Mouse (Mus musculus): ENCODE results near the gene Gm21190. TPM values are rescaled to one million over a fixed set of nuclear protein-coding genes. Genes with fewer than 3 reads are reported as not detected.
"Not testable (repeated sequence)": the region's sequence is repeated elsewhere in the genome, so short reads cannot be mapped to it uniquely, and the experiment has no call there.

Gene Gm21190
- not detected in 2 replicates for total RNA-seq (2017)

DNA sequence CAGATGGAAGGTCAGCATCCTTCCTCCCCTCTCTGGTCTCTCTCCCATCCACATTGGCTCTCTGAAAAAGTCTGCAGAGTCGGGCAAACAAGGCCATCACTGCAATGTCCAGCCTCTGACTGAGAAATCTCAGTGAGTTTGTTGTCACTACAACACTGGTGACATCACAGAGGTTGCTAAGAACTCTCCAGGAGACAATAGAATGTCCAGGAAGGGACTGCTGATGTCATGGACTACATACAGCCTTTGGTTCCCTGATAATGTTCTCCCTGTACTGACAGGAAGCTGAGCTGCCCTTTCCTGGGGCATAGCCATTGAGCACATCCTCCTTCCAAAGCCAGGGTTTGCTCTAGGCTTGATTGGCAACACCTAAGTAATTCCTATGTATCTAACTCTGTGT lies at the start of gene Gm21190:
Gene Gm21190 (minus strand): TSS at position 101 of the 400 bp plus-strand sequence.
- not testable (repeated sequence) for ATAC-seq (ENCODE audit: extremely low read depth, insufficient number of reproducible peaks, low FRiP score, poor library complexity, severe bottlenecking)

DNA sequence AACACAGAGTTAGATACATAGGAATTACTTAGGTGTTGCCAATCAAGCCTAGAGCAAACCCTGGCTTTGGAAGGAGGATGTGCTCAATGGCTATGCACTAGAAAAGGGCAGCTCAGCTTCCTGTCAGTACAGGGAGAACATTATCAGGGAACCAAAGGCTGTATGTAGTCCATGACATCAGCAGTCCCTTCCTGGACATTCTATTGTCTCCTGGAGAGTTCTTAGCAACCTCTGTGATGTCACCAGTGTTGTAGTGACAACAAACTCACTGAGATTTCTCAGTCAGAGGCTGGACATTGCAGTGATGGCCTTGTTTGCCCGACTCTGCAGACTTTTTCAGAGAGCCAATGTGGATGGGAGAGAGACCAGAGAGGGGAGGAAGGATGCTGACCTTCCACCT lies 48.0 kb upstream of the Gm21190 start, which contains the start of gene Gm21083:
Gene Gm21083 (plus strand): TSS at position 301 of the 400 bp plus-strand sequence.
- ATAC-seq (ENCODE audit: extremely low read depth, insufficient number of reproducible peaks, low FRiP score, poor library complexity, severe bottlenecking) = not testable (repeated sequence)

DNA sequence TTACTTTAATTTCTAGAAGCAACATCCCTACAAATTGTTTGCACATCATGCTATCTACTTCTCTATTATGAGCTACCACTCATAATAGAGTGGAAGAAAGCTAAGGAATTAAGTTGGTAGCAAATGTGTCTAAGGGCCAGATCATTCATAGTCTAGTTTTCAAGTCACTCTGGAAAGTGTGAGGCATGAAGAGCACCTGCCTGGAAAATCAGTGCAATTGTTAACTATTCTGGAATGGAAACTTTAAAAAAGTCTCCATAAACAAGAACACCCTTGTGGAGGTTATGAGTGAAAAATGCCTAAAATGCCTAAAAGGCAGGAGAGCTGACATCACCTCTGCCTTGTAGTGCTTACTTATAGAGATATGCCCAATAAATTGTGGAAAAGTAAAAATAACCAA lies 44.7 kb upstream of the Gm21190 start:
- not testable (repeated sequence) for ATAC-seq (ENCODE audit: extremely low read depth, insufficient number of reproducible peaks, low FRiP score, poor library complexity, severe bottlenecking)

DNA sequence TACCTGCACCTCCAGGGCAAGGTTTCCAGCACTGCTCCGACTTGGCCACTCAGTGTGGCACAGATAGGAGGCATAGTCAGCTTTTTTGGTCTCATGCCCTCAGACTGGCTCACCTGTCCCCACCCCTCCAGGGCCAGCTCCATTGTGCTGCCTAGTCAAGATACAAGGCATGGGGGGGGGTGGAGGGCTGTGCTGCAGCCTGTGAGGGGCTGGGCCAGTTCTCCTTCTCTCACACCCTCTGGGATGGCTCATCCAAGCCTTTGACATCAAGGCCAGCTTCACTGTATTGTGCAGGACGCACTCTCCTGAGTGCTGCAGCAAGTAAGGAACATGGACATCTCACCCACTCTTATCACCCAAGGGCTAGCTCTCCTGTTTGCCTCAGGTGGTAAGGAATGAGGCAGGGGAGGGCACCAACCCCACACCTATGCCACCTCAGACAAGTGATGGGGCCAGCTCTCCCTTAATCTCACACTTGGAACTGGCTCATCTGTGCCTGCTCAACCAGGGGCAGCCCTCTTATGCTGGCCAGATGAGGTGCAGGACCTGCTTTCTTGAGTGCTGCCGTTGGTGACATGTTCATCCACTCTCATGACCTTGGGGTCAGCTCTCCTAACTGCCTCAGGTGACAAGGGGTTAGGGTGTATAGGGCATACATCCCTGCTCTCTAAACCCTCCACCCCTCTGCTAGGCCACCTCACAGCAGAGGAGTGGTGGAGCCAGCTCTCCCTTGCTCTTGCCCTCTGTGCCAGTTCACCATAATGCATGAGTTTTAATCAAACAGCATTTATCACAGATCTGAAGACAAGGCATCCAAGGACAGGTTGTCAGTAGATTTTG lies 32.6 kb upstream of the Gm21190 start:
- not testable (repeated sequence) for ATAC-seq (ENCODE audit: extremely low read depth, insufficient number of reproducible peaks, low FRiP score, poor library complexity, severe bottlenecking)

DNA sequence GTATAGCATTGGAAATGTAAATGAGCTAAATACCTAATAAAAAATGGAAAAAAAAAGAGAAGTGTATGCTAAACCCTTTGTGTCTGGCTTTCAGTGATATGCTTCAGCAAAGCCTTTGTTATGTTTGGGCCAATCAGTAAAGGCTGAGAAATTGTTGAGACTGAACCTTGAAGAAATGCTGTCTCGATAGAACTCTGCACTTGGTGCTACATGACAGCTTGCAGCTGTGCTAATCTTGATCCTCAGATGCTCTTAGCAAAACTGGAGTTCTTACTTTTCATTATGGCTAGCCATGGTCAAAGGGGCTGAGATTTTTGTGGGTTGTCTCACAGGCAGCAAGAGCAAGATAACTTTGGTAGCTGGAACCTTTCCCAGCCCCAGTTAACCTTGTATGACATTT lies 29.6 kb upstream of the Gm21190 start:
- not testable (repeated sequence) for ATAC-seq (ENCODE audit: extremely low read depth, insufficient number of reproducible peaks, low FRiP score, poor library complexity, severe bottlenecking)

DNA sequence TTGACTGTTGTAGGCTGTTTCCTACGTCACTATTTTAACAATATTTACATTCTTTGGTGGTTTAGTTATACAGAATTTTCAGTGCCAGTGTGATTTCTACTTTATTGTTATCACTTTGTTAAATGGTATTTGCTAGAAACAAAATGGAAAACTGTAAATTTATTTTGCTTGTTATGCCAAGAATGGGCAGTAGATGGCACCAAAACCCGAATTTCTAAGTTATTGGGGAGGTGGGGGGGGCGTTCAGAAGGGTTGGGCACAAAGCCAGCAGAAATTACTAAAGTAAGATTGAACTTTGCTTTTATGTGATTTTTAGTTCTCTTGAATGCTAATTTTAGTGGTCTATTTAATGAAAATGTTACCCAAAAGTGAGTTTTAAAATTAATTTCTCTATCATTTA lies 20.6 kb upstream of the Gm21190 start:
- ATAC-seq (ENCODE audit: extremely low read depth, insufficient number of reproducible peaks, low FRiP score, poor library complexity, severe bottlenecking) = not testable (repeated sequence)

DNA sequence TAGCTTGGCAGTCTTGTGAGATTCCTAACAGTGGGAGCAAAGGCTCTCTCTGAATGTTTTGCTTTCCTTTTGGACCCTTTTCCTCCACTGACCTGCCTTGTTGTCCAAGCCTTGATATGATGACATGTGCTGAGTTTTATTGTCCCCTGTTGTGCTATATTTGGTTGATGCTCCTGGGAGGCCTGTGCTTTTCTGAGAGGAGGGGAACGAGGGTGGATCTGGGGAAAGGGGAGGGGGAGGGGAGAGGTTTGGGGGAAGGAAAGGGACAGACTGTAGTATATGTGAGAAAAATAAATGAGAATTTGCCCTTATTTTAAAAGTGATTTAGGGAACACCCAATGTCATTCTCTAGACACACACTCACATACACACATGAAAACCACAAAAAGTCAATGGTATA lies 20.1 kb upstream of the Gm21190 start:
- ATAC-seq (ENCODE audit: extremely low read depth, insufficient number of reproducible peaks, low FRiP score, poor library complexity, severe bottlenecking) = not testable (repeated sequence)

DNA sequence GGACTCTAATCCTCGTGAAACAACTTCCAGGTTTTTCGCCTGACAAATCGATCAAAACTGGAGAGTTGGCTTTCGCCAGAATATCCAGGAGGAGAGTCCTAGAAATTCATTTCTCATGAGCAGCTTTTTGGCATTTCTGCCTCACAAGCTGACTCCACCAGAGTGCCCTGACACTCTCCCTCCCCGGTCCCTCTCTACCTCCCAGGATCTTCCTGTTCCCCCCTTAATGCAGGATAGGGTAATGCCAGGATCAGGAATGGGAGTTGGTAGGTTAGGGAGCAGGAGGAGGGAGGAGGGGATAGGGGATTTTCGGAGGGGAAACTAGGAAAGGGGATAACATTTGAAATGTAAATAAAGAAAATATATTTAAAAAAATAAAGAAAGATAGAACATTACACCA lies 19.6 kb upstream of the Gm21190 start:
- ATAC-seq (ENCODE audit: extremely low read depth, insufficient number of reproducible peaks, low FRiP score, poor library complexity, severe bottlenecking) = not testable (repeated sequence)

DNA sequence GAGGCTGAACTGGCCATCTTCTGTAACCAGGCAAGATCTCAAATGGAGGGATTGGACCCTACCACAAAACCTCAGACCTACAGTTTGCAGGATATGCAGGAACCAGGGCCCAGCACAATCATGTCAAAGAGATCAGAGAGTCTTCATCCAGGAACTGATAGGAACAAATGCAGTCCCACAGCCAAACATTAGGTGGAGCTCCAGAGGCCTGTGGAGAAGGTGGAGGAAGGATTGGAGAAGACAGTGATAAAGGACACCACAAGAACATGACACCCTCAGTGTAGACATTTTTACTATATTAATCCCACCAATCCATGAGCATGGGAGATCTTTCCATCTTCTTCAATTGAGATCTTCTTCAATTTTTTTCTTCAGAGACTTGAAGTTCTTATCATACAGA lies 6.6 kb downstream of the Gm21190 start:
- ATAC-seq (ENCODE audit: extremely low read depth, insufficient number of reproducible peaks, low FRiP score, poor library complexity, severe bottlenecking) = not testable (repeated sequence)

DNA sequence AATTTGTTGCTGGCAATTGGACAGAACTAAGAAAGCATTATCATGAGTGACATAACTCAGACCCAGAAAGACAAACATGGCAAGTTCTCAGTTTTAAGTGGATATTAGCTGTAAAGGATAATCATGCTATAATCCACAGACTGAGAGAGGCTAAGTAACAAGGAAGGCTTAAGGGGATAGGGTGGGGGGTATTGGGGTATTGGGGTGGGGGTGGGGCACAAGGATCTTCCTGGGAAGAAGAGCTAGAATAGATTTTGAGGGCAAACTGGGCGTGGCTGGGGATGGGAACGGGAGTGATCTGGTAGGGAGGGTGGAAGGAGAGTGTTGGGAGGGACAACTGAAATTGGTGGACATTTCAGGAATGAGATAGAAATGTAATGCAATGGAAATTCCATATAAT lies 7.0 kb downstream of the Gm21190 start:
- ATAC-seq (ENCODE audit: extremely low read depth, insufficient number of reproducible peaks, low FRiP score, poor library complexity, severe bottlenecking) = not testable (repeated sequence)

DNA sequence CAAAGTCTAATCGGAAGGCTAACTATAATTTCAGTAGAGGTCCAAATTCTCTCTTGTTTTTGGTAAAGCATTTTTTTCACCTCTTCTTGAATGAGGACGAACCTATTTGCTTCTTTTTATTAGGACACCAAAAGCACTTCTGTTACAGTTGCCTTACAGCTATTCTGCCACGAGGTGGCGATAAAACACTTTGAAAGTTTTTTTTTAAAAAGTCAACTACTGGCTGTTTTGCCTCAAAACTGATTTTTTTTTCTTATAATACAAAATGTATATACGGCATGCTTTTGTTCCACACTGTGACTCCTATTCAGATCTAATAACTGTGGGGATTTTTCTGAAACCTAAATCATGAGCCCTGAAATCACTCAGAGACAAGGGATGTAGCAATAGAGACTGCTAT lies 8.6 kb downstream of the Gm21190 start:
- not testable (repeated sequence) for ATAC-seq (ENCODE audit: extremely low read depth, insufficient number of reproducible peaks, low FRiP score, poor library complexity, severe bottlenecking)

DNA sequence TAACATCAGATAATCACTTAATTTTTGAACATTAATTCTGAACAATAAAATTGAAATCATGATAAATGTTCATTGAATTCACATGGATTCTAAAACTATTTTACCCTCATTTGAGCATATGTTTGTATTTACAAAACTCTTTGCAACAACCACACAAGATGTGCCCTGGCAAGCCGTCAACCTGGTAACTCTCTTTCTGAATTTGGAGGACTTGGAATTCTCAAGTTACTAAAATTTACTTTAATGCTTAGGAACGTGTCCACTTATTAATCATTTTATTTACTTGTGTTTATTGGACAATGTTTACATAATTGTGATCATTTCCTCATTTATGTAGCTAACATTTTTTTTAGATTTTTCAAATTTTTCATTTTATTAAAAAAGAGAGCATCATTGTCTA lies 11.9 kb downstream of the Gm21190 start:
- not testable (repeated sequence) for ATAC-seq (ENCODE audit: extremely low read depth, insufficient number of reproducible peaks, low FRiP score, poor library complexity, severe bottlenecking)

DNA sequence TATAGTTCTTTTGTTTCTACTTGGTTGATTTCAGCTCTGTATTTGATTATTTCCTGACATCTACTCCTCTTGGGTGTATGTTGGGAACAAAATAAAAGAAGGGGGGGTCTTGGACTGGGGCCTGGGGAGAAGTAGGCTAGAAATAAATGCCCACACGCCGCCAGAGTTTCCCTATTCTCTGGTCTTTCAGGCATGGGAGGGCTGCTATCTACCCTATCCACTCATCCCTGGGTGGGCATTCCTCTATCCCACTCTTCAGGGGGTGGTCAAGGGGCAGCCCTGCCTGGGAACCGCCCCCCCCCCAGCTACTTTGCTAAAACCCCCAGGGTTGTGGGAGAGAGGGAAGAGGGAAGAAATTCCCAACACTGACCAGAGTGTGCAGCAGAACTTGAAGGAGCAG lies 16.8 kb downstream of the Gm21190 start:
- not testable (repeated sequence) for ATAC-seq (ENCODE audit: extremely low read depth, insufficient number of reproducible peaks, low FRiP score, poor library complexity, severe bottlenecking)

DNA sequence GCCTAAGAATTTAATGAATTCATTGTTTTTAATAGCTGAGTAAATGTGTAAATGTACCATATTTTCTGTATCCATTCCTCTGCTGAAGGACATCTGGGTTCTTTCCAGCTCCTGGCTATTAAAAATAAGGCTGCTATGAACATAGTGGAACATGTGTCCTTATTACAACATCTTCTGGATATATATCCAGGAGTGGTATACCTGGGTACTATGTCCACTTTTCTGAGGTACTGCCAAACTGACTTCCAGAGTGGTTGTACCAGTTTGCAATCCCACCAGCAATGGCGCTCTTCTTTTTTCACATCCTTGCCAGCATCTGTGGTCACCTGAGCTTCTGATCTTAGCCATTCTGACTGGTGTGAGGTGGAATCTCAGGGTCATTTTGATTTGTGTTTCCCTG lies 19.1 kb downstream of the Gm21190 start:
- ATAC-seq (ENCODE audit: extremely low read depth, insufficient number of reproducible peaks, low FRiP score, poor library complexity, severe bottlenecking) = not testable (repeated sequence)

DNA sequence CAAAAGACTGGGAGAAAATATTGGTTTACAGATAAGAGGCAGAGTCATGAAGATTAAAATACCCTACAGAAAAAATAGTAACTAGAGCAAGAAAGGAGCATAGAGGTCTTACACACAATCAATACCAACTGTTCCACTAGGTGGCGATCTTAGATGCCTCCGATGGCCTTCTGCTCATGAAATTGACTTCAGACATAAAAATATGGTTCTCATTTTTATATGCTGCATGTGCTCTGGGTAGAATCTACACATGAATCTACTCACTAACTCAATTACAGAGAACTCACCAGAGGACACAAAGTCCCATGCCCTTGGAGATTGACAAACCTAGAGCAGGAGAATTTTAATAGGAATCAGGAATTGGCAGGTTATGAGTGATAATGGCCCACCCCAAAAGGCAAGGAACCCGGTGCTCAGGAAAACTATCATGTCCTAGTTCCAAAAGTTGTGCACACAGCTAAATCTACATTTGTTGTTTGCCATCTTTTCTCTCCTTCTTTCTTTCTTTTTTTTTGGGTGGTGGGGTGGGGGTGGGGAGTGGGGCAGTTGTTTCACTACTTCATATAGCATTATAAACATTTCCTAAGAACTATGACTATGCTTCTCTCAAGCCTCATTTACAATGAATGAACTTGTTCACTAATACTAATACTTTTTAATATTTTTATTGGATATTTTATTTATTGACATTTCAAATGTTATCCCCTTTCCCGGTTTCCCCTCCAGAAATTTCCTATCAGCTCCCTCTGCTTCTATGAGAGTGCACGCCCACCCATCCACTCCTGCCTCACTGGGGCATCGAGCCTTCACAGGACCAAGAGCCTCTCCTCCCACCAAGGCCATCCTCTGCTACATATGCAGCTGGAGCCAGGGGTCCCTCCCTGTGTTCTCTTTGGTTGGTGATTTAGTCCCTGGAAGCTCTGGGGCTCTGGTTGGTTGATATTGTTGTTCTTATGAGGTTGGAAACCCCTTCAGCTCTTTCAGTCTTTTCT lies 20.3 kb downstream of the Gm21190 start:
- ATAC-seq (ENCODE audit: extremely low read depth, insufficient number of reproducible peaks, low FRiP score, poor library complexity, severe bottlenecking) = not testable (repeated sequence)

DNA sequence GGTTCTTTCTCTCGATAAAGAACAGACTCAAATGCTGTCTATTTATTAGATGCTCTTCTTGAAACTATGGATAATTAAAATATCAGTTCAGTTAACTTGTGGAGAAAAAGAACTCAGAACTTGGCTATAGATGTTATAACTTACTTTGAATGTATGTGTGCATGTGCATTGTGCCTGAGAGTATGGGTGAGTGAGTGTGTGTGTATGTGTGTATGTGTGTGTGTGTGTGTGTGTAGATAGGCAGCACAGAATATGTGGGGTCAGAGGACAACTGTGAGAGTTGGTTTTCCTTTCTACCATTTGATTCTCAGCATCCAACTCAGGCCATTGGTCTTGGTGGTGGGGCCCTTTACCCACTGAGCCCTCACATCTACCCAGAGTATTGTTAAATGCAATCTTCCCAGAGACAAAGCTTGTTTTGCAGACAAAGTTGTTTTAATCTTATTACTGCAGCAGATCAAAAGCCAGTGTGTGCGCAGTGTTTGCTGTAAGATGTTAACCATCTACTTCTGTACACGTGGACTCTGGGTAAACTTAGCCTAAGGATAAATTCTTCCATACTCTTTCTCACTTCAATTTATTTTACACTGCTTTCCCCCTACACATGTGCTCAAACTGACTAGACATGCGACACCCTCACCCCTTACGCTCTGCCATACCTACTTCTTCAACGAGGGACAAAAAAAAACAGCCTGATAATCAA lies 21.1 kb downstream of the Gm21190 start:
- not testable (repeated sequence) for ATAC-seq (ENCODE audit: extremely low read depth, insufficient number of reproducible peaks, low FRiP score, poor library complexity, severe bottlenecking)

DNA sequence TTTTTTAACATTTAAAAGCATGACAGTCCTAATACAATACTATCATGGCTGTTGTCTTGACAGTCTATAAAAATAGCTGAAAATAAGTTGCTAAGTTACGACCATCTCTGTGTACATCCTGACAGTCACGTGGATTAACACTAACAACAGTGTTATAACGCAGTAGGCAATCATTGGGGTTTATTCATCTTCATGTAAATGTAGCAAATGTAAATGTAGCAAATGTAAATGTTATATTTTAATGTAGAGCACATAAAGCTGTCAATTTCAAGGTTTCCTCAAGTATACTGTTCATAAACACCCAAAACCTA lies 21.8 kb downstream of the Gm21190 start:
- no peak for ATAC-seq (ENCODE audit: extremely low read depth, insufficient number of reproducible peaks, low FRiP score, poor library complexity, severe bottlenecking)

DNA sequence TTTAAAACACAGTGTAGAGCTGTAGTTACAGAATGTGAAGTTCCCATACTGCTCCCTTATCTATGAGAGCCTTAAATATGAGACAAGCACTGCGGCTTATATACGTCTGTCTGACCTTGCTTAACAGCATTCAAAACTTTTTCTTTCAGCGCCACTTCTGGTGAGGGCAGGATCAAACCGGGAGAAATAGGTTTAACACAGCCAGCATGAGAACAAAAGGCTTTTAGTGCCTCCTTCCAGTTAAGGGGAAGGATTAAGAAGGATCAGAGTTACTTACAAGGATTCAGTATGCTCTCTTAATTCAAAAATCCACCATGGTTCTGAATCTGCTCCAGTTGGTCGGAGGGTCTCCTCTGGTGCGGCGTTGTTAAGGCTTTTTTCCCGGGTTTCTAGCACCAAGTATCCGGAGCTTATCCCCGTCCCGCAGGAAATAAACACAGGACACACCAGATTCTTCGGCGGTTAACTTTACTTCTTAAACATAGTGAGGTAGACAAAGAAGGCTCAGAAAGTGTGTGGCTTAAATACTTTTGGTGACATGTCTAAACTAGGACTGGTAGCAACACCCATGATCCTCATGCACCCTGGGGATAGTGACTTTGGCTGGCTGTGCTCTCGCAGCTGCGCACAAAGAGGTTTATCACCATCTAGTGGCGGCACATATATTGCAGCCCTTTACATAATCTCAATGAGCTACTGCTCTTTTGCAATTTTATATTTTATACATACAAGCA lies 22.3 kb downstream of the Gm21190 start:
- ATAC-seq (ENCODE audit: extremely low read depth, insufficient number of reproducible peaks, low FRiP score, poor library complexity, severe bottlenecking) = no peak

All from neutrophil, adult 5-6 weeks (primary cell).